Mouse (Mus musculus) adrenal gland, adult (tissue): ENCODE measurements around the gene Nbas.
A peak's percentile ranks its signal among the peaks of the same experiment; 100 is the strongest.

Experiments used
- DNase-seq, 2 experiments: peaks; one replicate each; pipeline ENCODE4 v3.0.0; 2022 to 2023; ENCODE audit warnings: low spot score in 1 of 2; ENCODE audit not compliant: inconsistent age in 2 of 2

Gene Nbas

DNA sequence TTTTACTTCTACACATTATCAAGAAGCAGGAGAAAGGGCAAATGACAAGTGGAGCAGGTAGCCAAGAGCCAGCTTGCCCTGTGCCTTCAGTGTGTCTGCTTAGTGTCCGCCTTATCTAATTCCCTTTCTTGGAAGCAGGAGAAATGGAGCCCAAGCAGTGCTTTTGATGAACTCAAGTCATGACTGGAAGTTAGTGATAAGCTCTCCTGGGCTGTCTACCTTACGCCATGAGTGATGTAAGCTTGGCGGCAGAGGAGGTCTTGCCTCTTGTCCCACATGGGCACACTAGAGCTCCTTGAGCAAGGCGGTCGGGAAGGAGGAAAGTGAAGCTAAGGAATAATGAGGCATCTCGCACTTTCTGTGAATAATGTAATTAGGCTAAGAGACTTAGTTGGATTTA, 250.5 kb downstream of the Nbas start:
- no peak for DNase-seq

DNA sequence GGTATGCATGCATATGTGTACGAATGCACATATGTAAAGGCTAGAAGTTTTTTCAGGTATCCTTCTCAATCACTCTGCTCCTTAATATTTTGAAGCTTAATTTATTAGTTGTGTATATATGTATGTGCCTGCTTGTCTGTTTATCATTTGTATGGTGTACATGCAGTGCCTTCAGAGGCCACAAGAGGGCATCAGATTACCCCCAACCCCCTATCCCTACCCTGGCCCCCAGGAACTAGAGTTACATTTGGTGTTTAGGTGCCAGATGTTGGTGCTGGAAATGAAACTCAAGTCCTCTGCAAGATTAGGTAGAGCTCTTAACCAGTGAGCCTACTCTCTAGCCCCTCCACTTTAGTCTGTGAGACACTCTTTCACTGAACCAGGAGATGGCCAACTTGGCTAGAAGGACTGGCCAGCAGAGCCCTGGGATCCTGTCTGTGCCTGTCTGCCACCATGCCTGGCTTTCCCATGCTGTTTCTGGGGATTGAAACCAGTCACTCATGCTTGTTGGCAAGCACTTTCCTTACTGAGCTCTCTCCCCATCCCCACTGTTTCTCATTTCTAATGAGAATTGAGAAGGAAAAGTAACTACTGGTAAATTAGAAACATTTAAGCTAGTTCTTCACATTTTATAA, 263.9 kb downstream of the Nbas start:
- DNase-seq = peak in 1 of 2 experiments; percentile 60

DNA sequence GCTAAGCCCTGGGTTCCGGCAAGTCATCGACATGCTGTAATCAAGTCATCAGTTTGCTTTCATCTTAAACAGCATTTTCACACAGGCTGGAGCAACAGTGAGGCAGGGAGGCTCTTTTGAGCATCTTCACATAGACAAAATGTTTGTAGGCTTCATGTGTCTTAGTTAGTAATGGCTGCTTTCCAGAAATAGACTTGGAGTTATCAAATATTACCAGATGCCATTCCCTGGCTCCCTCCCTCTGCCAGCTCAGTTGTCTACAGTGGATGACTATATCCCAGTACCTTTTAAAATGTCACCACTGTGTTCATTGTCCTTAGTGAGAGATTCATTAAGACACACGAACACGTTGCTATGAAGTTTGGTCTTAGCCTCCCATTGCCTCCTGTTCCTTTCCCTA, 270.2 kb downstream of the Nbas start:
- DNase-seq = no peak

DNA sequence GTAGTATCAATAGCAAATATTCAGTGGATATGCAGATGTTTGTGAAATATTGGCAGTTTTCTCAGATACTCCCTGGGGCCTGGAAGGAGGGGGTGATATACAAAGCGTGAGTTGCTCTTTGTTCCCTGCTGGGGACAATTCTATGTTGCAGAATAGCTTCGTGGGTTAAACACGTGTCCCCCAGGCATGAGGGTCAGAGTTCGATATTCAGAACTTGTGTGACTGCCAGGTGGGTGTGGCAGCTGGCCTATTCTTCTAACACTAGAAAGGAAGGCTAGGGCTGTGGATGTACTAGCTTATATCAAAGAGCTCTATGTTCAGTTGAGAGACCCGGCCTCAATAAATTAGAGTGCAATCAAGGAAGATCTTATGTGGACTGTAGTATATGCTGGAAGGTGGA, 274.9 kb downstream of the Nbas start:
- no peak for DNase-seq

DNA sequence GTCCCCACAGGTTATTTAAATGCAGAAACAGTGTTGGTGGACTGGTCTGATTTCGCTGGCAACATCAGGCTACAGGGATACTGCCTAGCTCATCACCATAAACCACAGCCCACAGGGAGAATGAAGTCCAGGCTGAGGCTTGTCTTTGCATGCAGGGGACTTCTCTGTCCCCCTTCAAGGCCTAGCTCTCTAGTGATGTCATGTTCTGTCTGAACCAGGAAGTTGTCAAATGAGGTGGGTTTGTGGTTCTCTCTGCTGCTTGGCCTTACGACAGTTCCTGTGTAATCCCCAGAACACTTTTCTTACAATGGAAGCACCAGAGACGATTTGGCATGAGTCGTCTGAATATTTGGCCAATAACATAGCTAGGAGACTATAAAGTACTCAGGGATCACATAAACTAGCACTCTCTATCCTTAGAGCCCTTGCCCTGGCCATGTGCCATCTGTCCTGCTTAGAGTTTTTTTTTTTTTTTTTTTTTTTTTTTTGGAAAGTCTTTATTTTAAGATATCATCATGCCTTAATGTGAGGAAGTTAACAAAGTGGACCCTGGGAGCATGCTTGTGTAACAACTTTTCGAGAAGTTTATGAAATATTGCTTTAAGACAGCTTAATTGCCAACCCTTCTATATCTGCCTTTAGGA, 294.8 kb downstream of the Nbas start:
- DNase-seq = no peak

DNA sequence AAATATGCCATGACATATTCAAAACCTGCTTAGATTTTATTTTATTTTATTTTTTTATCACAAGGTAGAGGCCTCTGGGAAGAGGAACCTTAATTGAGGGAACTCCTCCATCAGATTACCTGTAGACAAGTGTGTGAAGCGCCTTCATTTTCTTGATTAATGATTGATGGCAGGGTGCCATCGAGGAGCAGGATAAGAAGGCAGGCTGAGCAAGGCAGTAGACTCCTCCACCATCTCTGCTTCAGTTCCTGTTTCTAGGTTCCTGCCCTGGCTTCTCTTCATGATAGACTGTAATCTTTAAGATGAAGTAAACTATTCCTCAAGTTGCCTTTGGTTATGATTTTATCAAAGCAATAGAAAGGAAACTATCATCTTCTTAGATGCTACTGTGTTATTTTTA, 295.4 kb downstream of the Nbas start:
- no peak for DNase-seq

DNA sequence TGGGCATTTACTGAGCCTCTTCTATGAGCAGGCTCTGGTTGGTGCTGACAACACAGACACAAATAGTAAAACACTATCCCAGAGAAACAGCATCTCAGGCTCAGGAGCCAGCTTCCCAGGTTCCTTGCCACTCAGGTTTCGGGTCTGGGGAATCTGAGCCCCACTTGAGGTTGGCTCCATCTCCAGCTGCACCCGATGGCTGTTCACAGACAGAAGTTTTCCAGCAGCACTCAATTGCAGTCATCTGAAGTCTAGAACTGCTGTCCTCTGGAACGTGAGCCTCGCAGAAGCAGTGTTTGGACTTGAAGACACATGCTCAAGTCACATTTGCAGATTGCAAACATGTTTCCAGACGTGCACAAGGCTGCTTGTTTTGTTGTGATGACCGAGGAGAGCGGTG, 297.5 kb downstream of the Nbas start:
- DNase-seq = no peak

DNA sequence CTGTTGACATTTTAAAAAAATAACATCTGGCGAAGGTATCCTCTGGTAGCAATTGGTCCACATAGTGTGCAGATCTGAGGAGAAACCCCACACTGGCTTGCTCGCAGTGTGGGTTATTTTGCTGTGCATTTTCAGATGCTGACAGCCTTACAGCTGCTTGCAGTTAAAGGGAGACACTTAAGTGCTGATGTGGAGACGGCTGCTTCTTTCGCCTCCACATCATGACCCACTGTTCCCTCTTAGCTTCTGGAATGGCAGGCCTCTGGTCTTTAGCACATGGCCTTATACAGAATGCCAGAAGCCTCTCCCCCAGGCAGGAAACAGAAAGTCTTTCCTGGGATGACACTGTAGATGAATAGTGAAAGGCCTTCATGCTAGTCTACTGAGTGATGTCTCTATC, 306.2 kb downstream of the Nbas start:
- no peak for DNase-seq

DNA sequence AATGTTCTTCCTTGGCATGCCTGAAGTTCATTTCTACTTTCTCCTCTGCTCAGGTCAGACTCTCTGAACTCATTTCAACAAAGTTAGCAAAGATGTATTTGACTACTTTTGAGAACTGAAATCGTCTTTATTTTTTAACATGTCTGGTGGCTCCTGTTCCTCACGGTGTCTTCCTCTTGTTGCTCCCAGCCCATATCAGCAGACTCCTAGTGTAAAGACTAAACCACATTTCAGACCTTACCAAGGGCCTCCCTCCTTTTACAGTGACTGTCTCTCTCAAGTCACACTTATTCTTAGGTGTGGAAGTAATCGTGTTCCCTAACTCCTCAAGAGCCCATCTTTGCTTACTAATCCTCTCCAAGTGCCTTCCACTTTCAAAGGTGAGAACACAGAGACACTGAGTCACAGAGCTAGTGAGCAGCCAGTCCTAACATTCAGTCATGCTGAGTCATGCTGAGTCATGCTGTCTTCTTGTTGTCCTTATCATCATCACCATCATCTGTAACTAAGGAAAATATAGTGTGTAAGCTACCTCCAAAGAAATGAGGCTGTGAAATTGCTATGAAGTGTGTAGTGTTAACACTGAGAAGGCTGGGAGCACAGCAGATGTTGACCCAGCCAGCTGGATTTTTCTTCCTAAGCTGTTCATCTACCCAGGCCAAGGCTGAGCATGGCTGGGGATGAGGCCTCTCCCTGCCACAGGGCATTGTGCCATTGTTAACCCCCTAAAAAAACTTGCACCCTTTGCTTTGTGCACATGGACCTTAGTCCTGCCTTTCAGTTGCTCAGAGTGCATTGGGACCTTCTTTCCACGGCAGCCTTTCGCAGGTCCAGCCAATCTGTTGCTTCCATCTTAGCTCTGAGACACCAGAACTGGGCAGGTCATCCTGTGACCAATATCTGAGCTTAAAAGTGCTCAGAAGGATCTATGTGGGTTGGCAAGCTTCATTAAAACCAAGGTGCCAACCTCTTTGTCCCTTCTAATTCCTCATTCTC, 307.0 kb downstream of the Nbas start:
- peak in 1 of 2 experiments; percentile 43 for DNase-seq

DNA sequence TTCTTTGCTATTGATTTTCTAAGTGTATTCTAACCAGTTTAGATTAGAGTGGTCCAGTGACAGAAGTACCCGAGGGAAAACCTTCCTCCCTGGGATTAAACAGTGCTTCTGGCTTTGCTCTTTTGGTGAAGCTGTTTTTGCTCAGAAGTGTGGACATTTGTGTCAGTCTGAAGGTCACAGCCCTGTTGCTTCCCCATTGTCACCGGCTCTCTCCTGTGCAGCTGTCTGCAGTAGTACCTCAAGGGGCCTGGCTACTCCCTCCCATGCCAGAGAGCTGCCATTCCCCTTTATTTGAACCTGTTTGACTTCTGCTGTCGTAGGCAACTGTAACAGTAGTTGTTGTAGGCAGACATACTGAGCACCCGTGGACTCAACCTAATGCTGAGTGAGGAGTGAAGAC, 307.8 kb downstream of the Nbas start:
- DNase-seq = no peak

DNA sequence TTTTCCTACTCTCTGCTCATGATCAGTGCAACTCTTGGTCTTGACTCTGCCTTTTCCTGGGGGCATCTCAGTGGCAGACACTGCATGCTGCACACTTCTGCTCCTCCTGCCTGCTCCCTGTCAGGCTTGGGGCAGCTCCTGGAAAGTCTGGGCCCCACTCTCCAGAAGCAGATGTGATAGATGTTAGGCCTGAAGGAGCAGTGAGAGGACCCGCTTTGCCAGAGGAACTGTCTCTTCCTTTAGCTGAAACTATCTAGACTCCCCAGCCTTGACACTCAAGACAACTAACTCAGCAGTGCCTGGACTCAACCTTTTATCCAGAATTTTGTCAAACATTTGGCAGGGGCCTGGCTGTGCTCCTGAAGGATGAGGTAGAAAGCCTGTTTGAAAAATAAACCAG, 311.9 kb downstream of the Nbas start:
- DNase-seq = no peak

DNA sequence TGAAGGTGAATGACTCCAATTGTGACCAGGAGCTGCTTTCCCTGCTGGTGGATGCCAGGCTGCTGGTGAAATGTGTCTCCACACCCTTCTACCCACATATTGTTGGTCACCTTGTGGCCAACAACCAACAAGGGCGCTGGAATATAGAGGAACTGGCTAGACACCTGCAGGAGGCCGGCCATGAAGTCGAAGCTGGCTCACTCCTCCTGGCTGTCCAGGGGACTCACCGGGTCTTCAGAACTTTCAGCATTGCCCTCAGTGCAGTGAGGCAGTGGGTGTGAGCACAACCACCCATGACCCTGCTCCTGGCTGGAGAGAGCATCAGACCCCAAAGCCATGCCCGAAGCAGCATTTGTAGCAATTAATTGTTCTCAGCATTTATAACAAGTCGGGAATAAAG, 314.5 kb downstream of the Nbas start:
- no peak for DNase-seq

DNA sequence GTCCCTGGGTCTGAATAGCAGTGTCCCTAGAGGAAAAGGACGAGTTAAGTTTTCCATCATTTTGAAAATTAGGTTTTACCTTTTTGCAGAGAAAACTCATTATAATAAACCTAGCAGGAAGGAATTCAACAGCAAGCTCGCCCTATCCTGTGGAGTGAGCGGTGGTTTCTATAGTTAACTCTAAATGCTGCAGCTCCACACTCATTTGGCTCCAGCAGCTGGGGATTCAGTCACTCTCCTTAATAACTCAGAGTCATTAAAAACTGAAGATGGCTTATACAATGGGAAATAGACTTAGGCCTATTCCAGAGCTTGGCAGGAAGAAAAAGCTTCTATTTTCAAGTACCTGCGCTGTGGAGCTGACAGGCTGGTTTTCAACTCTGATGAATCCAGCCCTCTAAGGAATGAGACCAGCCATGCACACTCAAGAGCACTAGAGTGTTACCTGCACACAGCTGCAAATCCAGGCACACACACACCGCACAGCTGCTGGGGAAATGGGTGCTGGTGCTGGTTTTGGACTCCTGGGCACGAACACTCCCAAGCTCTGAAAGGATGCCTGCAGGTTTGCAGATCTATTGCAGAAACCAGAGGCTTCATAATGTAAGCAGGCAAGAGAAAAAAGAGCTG, 316.7 kb downstream of the Nbas start:
- no peak for DNase-seq

DNA sequence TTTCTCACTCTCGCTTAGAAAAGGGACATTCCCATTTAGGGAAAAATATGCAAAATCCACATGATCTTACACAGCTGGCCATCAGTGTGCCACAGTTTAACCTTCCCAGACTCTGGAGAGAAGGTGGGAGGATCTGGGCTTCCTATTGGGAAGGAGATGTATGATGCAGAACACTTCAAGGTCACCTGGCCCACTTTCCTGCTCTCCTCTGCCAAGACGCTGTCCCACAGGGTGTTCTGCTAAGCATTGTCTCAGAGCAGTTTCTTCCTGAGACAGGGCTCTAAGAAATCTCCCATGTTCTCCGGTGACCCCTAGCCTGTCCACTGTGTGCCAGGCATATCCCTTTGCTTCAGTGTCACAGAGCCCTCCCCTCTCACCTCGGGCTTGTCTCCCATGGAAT, 318.7 kb downstream of the Nbas start:
- no peak for DNase-seq

DNA sequence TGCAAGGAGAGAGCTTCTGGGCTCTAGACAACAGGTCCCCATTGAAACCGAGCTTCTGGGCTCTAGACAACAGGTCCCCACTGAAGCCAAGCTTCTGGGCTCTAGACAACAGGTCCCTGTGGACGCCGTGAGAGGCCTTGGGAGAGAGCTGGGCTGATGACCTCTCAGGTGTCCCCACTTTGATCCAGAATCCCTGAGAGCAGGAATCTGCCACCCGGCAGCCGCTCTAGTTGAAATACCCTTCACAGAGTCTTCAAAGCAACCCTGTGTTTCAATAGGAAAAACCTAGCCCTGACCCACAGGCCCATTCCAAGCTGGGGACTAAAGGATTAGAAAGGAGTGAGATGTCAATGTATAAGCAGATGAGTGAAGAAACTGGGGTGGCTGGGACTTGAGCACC, 320.1 kb downstream of the Nbas start:
- DNase-seq = no peak

DNA sequence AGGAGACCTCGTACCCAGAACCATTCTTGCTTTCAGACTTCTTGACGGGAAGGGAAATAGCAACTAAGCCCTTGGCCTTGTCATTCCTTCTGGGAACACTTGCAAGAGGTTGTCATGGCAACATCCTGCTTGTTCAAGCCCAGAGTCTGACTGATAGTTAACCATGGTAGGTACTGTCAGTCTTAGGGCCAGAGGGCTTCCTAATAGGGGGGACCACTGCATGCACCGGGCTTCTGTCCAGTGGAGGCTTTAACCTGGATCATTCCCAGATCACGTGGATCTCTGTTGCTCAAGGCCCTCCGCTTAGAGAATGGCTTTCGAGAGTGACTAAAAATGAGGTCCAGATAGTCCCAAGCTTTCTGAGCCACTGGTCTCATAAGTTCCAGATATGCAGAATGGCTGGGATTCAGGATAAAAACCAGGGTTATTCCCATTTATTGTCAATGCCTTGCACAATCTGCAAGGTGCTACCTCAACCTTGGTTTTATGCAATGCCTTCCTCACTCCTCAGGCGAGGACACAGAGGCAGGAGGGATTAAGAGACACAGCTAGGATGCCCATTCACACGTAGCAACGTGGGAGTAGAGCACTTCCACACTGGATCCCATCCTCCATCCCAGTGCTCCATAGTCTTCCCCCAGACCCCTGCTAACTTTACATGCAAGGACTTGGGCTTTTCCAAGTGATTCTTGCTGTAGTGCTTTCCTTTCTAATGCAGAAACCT, 326.0 kb downstream of the Nbas start:
- peak; percentile 9 to 32 for DNase-seq

DNA sequence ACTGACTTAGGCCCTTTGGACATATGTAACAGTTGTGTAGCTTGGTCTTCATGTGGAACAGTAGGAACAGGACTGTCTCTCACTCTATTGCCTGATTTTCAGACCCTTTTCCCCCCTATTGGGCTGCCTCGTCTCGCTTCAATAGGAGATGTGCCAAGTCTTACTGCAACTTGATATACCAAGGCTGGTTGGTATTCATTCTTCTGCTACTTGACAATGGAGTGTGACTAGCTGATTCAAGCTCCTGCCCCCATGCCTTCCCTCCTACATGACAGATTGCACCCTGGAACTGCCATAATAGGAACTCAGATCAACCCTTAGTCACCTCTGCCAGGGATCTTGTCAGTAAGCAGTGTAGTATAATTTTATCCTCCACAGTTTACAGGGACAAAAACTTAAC, 328.1 kb downstream of the Nbas start:
- no peak for DNase-seq

DNA sequence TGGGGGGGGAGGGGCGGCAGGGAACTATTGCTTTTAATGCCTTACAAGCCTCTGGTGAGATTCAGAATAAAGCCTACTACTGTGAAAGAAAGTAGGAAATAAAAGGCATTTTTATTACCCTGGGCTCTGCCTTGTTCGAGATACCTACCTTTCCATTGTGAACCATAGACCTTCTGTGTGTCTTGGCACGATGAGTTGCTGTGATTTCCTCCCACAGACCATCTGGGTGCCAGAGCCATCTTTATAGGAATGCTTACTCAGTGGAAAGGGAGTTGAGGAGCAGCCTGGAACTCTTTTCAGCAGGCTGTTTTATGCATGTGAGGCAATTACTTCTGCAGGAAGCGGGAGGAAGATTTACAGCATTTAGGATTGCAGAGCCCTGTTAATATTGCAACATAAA, 329.6 kb downstream of the Nbas start:
- DNase-seq = no peak

DNA sequence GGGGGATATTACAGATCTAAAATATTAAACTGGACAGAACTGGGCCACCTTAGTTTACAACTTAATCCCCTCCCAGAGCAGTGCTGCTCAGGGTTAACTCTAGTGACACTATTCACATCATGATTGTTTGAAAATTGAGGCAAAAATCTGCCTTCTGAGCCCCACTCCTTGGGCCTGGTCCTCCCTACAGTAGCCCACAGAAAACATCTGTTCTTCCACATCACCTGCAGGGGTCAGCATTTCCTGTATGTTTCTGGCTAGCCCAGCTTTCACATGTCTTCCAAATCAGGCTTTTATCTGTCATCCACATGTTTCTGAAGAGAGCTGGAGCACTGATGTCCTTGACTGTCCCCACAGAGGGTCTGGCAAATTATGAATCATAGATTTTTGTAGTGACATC, 333.5 kb downstream of the Nbas start:
- DNase-seq = peak; percentile 13 to 68

DNA sequence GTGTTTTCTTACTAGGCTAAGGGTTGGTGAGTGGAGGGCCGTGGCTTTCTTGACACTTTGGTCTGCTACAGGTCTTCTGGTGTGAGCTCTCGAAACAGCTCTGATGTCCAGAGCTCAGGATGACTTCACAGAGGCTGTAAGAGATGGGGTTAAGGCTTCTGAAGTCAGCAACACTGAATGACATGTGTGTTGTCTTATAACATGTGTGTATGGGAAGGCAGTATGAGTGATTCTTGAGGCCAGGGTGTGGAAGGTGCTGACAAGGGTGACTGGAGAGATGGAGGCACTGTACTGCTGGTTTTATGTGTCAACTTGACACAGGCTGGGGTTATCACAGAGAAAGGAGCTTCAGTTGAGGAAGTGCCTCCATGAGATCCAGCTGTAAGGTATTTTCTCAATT, 338.1 kb downstream of the Nbas start:
- no peak for DNase-seq

DNA sequence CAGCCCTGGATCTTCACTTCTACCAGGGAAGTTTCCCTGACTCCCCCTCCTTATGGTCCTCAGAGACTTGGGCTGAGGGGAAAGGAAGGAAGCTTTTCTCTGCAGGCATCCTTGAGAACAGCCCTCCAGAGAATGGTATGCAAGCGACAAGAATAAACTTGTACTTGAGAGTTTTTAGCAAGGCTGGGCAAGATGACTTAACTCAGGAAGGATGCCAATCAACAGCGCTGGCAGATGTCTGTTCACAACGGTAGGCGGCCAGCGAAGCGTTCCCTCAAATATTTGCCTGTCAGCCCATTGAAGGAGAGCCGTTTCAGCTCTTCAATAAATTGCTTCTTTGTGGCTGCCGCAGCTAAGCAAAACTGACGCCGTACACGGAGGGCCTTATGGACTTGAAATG, 340.1 kb downstream of the Nbas start:
- DNase-seq = no peak
